Mouse (Mus musculus) CD4-positive, CD25-positive, alpha-beta regulatory T cell, adult 9 weeks (primary cell): Measurements from ENCODE around the gene Mrps33. TPM values are rescaled to one million over a fixed set of nuclear protein-coding genes. Genes with fewer than 3 reads are reported as not detected.

ENCODE experiments used
- polyA plus RNA-seq: library from polyadenylated mRNA; unstranded; fragments of 100-300 nt; shearing (Covaris generic); gene quantifications from one replicate; pipeline ENCODE4 v1.2.1, GENCODE M21; 2017

Gene Mrps33
- polyA plus RNA-seq, result 197 TPM

GRCm38 (mm10) chr6:39810612-39811116 is at the start of gene Mrps33:
Gene Mrps33, minus strand, starts transcription at chr6:39810988.

Other genes starting within 250 kb of the Mrps33 start
- 51.3 TPM for gene Adck2, start 237.1 kb downstream of the Mrps33 start, polyA plus RNA-seq
- 1.6 TPM for gene Gm42420, start 225.2 kb downstream of the Mrps33 start, polyA plus RNA-seq
- 142 TPM for gene Ndufb2, start 218.4 kb downstream of the Mrps33 start, polyA plus RNA-seq
- gene Braf, start 85.5 kb downstream of the Mrps33 start, polyA plus RNA-seq, result 9.6 TPM
- gene Tmem178b, start 62.3 kb upstream of the Mrps33 start, polyA plus RNA-seq, result 0.07 TPM